Mouse (Mus musculus) spleen, postnatal 4 days (tissue): ENCODE data around the gene Agtrap.
"Not testable (repeated sequence)": the region's sequence is repeated elsewhere in the genome, so short reads cannot be mapped to it uniquely, and the experiment has no call there.

Experiments
- DNase-seq, 2 experiments: peaks; one replicate each; pipeline ENCODE4 v3.0.0; 2022; ENCODE audit warnings: low spot score in 2 of 2

Gene Agtrap

DNA sequence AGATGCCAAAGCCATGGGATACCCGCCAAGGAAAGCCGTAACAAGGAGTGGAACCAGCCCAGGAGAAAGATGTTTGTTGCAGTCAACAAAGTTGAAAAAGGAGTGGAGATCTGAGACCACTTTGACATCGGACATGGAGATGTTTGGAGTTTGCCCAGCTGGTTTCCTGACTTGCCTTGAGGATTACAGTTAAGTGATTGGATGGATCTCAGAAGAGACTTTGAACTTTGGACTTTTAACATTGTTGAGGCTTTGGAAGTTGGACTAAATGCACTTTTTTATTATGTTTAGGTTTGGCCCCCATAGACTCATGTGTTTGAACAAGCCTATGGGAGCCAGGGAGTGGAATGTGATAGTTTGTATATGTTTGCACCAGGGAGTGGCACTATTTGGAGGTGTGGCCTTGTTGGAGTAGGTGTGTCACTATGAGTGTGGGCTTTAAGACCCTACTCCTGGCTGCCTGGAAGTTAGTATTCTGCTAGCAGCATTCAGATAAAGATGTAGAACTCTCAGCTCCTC lies 37.4 kb downstream of the Agtrap start:
- DNase-seq = not testable (repeated sequence)

DNA sequence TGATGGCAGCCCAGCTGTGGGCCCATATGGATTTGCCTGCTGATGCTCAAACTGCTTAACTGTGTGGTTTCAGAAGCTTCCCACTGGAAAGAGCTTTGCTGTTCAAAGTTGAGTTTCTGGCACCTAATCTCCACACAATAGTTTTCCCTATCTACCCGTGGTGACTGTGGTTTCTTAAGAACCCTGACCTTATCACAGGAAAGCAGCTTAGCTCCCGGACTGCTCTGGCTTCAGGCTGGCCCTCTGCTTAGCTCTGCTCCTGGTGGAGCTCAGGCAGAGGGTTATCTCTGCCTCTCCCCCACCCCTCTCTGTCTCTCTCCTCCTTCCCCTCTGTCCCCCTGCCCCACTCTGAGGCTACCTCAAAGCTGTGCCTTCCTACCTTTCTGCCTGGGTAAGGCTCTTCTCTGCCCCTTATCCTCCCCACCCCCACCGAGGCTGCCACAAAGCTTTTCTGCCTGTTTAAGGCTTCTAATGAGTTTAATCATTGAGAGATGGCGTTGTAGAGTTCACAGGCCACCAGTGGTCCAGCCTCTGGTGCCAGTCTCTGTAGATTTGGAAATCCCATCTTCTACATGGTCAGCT lies 41.3 kb downstream of the Agtrap start:
- peak in 1 of 2 experiments; percentile 60 for DNase-seq

DNA sequence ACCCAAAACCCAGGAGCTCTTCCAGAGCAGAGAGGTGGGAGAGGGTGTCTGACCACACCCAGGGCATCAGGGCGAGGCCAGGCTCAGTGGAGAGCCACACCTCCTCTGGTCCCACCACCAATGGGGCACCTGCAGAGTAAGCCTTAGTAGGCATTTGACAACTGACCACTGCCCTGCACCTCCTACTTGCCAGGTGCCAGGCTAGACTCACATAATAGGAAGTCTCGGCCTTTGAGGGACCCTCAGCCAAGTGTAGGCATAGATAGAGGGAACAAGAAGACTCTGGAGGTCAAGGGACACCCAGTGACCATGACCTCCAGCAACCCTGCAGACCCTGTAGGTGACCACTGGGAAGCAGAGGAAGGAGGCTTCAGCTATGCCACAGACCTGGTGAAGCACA lies 43.7 kb downstream of the Agtrap start:
- DNase-seq = peak in 1 of 2 experiments; percentile 64

DNA sequence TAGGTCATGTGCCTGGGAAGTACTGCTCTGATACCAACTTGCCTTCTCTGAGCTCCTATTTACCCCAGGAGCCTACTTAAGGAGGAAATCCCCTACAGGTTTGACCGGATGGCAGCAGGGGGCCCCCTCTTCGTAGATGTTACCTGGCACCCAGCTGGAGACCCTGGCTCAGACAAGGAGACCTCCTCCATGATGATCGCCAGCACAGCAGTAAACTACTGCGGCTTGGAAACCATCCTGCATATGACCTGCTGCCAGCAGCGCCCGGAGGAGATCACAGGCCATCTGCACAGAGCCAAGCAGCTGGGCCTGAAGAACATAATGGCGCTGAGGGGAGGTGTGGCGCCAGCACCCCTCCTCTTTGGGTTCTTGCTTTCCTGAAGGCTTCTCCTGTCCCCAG lies 44.5 kb downstream of the Agtrap start:
- DNase-seq = not testable (repeated sequence)

DNA sequence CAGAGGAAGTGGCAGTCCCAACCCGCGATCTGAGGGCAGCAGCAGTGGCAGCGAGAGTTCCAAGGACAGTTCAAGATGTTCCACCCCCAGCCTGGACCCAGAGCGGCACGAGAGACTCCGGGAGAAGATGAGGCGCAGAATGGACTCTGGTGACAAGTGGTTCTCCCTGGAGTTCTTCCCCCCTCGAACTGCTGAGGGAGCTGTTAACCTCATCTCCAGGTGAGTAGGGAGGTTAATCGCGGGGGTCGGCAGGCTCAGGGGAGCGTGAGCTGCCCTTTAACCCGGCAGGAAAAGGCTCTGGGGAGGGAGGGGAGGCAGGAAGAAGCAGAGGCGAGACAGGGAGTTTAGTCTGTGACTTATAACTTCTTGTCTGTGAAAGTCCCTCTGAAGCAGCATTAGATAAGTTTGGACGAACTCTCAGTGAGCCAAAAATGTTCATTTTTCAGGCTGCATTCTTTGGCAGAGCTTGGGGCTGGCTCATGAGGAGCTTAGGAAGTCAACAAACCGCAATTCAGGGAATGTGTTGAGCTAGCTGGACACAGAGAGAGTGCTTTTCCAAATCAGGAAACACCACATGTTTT lies 46.1 kb downstream of the Agtrap start:
- DNase-seq = peak in 1 of 2 experiments; percentile 73

DNA sequence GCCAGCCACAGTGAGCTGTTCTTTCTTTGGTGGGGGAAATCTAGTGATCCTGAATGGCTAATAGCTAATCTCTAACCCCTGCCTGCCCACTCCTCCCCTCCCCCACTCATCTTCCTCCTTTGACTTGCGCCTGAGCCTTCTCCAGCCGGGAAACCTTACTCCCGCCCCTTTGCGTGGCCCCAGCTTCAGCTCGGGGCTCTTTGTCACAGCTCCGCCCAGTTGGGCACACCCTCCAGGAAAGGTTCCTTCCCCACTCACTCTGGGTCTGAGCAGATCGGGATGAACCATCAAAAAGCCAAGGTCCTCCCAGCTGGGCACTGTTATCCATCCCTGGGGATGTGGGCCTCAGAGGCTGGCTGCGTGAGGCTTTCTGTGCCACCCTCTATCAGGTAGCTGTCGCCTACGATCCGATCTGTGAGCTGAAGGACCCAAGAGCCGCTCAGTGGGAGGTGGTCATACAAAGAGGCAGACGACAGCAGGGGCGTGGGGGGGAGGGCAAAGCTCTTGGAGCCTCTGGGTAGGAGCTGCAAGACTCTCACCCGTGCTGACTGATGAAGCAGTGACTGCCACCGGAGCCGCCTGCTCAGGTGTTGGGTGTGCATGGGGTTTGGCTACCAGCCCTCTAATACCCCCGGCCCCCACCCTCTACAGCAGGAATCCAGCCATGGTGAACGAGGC lies 46.8 kb downstream of the Agtrap start:
- peak; percentile 59 to 78 for DNase-seq

DNA sequence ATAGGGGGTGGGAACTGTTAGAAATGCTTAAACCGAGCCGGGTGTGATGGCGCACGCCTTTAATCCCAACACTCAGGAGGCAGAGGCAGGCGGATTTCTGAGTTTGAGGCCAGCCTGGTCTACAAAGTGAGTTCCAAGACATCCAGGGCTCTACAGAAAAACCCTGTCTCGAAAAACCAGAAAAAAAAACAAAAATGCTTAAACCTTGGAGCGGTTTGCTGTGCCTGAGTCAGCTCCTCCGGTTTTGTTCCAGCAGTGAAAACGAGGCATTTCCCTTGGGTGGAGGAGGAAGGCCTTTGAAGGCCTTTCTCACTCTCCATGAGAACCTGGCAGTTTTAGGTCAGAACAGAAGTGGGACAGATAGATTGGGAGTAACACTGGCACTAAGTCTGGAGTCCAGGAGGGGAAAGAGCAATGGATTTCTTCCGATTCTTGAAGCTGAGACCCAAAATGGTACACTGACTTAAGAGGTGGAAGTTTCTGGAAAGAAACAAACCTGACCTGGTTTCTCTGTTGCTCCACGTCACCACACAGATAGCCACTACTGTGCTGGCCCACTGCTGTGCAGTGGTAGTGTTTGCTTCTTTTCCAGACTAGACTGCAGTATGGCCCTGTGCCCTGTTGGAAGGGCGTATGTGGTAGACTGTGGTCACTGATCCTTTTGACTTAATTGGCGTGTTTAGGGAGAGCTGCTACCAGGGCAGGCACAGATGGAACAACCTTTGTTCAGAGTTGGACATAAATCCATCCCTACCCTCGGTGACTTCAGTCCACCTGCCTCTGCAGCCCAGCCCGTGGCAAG lies 47.6 kb downstream of the Agtrap start:
- no peak for DNase-seq

DNA sequence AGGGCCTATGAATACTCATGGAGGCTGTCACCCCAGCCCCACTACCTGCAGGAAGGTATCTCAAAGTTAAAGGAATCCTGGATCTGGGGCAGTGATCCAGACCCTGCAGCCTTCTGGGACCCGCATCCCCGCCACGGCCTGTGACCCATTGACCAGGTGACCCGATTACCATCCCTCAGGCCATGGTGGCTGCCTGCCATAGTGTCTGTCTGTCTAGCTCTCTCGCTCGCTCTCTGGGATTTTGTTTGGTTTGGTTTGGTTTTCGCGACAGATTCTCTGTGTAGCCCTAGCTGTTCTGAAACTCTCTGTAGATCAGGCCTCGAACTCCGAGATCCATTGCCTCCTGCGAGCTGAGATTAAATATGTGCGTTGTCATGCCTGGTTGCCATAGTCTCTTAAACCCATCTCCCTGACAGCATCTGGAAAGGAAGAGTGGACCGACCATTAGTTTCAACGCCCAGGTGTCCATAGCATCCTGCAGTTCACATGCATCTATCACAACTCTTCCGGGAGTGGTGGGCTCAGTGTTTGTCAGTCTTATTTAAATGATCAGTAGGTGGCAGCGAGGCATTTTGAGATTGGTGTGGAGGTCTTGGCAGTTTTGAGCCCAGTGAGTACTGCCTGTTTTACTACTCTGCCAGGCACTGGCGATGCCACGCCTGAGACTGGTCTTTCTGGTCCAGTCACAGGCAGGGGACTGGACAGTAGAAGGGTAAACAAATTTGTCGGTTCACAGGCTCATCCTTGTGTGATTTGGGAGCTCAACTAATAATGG lies 48.4 kb downstream of the Agtrap start:
- peak in 1 of 2 experiments; percentile 31 for DNase-seq

DNA sequence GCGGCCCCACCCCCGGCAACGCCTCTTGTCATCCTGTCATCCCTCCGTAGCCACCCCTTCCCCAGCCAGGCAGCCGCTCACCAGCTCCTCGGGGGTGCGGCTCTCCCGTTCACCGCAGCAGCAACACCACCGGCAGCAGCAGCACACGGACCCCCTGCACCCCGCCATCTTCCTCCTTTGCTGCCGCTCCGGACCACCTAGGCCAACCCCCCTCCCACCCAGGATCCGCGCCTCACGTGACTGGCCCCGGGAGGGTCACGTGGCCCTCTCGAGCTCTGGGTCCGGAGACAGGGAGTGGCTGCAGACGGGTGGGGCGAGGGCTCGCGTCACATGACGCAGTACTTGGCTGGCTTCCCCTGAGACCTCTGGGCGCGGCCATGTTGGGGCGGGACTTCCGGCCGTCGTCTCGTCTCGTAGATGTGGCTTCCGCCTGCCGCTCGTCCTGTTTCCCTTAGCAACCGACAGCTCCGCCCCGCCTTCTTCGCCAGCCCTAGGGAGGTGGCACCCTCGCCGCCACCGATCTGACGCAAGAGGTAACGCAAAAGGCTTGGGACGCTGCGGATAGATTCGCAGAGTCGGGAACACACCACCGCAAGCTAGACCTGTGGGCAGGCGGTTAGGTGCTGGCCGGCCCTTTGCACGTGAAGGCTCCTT lies 49.1 kb downstream of the Agtrap start, which contains the start of the genes Clcn6 and Mthfr:
Gene Clcn6 (minus strand): TSS at position 222 of the 654 bp plus-strand sequence.
Gene Mthfr (plus strand): TSS at position 478 of the 654 bp plus-strand sequence.
- DNase-seq = peak; percentile 99

DNA sequence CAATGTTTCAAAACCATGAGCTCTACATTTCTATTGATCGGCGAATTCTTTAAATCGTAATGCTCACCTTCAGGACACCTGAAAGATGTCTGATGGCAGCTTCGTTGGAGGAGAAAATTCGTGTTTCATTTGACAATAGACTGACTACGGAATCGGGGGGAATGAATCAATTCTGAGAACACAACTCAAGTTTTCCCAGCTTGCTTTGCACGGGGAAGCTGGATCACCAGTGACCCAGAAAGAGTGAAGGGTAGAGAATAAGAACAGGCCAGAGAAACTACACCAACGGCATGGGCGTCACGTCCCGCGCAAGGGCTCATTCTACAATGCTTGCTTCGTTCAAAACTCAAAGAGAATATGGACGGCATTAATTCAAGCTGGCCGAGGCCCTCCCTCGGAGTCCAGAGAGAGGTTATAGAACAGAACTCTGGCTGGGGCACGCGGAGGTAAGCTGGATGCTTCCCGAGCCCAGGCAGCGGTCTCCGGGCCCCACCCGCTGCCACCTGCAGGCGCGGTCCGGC lies 49.7 kb downstream of the Agtrap start:
- no peak for DNase-seq

DNA sequence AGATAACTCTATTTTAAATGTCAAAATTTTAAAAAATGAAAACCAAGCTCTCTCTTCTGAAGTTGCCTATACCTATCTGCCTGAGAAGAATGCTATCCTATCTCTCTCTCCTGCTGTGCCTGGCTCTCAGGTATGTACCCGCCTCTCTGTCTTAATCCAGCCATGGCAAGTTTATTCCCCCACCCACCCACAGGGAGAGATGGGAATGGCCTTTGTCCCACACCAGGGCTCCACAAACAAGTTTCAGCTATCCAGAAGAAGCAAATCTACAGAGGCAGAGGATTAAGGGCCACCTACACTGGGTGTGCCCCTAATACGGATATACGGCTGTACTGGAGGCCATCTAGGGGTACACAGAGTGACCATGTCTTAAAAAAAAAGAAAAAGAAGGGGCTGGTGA lies 52.4 kb downstream of the Agtrap start:
- no peak for DNase-seq

DNA sequence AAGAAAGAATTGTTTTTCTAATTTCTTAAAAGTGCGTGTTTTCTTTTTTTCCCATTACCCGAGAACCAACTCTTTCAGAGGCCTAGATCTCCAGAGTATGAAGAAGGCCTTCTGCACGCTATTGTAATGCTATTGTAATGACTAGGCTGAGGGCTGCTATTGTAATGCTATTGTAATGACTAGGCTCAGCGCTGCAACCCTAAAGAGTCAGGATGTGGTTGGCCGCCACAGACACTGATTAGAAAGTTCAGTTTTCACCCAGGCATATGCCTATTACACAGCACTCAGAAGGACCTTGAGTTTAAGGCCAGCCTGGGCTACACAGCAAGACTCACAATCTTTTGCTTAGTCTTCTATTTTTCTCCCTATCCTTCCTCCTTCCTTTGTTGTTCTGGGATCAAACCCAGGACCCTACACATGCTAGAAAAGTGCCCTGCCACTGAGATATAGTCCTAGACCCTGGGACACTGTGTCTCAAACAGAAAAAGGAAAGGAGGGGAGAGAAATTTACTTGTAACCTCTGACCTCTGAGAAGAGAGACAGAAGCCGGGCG lies 53.9 kb downstream of the Agtrap start:
- no peak for DNase-seq

DNA sequence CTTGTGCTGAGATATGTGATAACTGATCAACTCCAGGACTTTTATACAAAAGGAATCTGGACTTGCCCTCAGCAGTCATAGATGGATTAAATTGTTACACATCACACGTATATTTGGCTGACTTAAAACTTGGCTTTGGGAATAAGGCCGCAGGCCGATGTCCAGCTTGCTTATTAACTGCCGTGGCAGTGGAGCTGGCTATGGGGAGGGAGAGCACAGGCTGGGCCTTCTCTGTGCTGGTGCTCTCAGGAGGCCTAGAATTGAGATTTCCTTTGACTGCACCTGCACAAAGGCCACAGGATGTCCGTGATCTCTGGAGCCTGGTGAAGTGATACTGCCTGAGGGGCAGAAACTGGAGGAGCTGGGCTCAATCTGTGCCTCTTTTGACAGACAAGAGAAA lies 57.3 kb downstream of the Agtrap start:
- DNase-seq = no peak

DNA sequence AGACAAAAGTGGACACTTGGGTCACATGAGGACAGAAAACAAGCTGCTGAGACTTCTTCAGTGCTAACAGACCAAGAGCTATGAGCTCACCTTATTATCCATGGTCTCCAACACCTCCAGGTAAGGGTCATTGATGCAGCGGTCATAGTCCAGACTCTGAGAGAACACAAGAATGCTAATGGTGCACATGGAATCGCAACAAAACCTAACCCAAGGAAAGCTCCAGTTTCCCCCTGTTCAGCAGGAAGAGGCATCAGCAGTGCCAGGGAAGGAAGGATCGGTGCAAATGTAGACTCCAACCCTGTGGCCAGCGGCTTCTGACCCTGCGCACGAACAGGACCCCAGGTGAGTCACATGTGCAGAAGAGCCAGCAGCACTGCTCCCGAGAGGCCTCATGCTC lies 58.5 kb downstream of the Agtrap start:
- peak in 1 of 2 experiments; percentile 57 for DNase-seq
